Mouse (Mus musculus) gastrocnemius, postnatal 36 days (tissue): Measurements from ENCODE around the gene Hecw2. TPM values are rescaled to one million over a fixed set of nuclear protein-coding genes. Genes with fewer than 3 reads are reported as not detected.

Source experiments
- DNase-seq, 2 experiments: peaks; one replicate each; pipeline ENCODE4 v3.0.0; 2022
- intact Hi-C: fragments of 180-260 bp; cut with DNase I; formaldehyde crosslinking; loops from one replicate; pipeline ENCODE4 v1.15.1; 2025
- total RNA-seq, 2 experiments: library from RNA; stranded (reverse); gene quantifications; 2 replicates each; pipeline ENCODE4 v1.2.3; 2021

Gene Hecw2
- total RNA-seq, 2 experiments from 2014 or later = 3.1 to 5.2 TPM

GRCm38 (mm10) chr1:53797074-53797473, 397.9 kb downstream of the Hecw2 start:
- intact Hi-C loops = no loop called here
- no peak for DNase-seq

DNA sequence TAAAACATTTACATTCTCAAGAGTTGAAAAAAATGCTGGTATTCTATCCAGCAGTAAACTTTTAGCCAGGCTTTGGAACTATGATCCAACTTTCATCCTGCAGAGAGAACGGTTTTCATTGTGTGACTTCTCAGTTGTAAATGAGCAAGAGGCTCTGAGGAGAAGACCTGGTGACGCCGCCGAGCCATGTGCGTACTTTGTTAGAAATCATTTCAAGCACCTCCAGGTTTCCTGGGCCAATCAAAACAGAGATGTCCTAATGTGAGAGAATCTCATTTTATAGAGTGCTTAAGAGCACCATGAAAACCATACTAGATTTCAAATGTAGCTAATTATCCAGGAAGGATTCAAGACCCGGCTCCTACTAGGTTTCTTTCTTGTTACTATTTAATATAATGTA, 398.7 kb downstream of the Hecw2 start:
- intact Hi-C loops = no loop called here
- DNase-seq = no peak

DNA sequence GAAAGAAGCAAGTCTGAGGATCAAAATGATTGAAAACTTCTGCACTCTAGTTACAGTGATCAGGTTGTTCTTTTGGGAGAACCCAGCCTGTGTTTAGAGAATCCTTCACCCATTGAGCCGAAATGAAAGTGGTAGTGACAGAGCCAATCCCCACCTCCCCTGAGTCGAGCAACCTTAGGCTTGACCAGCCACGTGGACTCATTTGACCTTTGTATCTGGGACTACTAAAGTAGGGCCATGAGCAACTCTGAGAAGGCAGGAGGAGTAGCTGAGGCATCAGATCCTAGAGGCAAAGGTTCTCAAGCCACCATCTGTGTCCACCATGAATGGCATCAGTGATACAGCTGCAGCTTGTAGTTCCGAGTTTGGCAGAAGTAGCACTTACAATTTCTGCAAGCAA, 399.4 kb downstream of the Hecw2 start:
- intact Hi-C loops = no loop called here
- no peak for DNase-seq

- DNase-seq = no peak
- intact Hi-C loops = no loop called here
These were observed 399.9 kb downstream of the Hecw2 start for GRCm38 (mm10) chr1:53795081-53795480.

DNA sequence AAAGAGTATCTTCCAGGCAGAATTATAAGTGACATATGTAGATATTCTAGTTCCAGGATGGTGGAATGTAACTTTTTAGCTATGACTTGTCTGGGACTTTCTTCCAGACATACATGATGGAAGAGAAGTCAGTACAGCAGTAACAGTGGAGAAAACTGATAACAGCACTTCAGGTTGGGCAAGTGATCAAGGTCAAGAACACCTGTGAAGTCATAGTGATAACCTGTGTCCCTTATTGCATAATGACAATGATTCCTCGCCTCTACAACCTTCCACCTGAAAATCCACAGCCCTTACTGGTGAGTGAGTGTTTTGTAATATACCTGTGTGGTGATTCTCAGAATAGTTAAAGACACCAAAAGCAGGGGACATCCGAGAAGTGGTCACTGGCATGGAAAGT, 400.7 kb downstream of the Hecw2 start:
- intact Hi-C loops = no loop called here
- DNase-seq = no peak

DNA sequence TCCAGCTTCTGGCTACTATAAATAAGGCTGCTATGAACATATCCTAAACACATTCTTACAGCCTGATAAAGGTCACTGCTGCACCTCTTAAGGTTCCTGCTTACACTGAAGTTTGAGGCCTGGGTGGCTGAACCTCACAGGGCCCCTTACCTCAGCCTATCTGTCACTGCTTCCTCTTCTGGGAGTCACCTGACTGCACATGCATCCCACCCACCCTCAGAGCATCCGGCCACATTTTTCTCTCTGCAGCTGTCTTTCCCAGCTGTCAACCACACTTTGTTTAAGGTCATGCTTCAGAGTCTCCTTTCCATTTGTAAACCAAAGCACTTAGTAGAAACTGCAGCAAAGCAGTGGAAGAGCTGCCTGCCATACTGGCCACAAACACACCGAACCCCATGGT, 403.6 kb downstream of the Hecw2 start:
- DNase-seq = no peak
- intact Hi-C loops = no loop called here

GRCm38 (mm10) chr1:53784721-53785418, 410.1 kb downstream of the Hecw2 start, which contains the start of gene Stk17b:
TSS of gene Stk17b (minus strand) at chr1:53785224.
- intact Hi-C loops = no loop called here
- DNase-seq = peak; percentile 87 to 92

- intact Hi-C loops = no loop called here
- DNase-seq = peak in 1 of 2 experiments; percentile 6
These were observed 410.7 kb downstream of the Hecw2 start for GRCm38 (mm10) chr1:53784291-53784720.

GRCm38 (mm10) chr1:53782956-53783355, 412.0 kb downstream of the Hecw2 start:
- no peak for DNase-seq
- intact Hi-C loops = no loop called here

GRCm38 (mm10) chr1:53782079-53782478, 412.9 kb downstream of the Hecw2 start:
- intact Hi-C loops = no loop called here
- DNase-seq = no peak

- no peak for DNase-seq
- intact Hi-C loops = no loop called here
These were observed 413.7 kb downstream of the Hecw2 start for GRCm38 (mm10) chr1:53781311-53781710.

- DNase-seq = no peak
- intact Hi-C loops = no loop called here
These were observed 418.6 kb downstream of the Hecw2 start for GRCm38 (mm10) chr1:53776176-53776905.

DNA sequence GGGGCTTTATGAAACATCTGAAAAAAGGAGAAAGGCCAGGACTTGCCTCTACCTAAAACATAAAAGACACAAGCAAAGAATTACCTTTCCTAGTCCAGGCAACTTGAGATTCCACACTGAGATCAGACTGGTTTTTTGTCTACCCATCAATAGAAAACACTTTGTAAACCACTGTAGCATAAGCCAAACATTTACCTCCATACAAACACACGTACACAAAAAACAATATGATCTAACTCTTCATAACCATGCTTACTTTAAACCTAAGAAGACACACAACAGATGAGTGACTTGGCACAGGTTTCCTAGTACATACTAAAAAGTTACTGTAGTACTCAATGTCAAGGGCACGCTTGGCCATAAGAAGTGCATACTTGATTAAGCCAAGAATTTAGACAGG, 419.4 kb downstream of the Hecw2 start:
- intact Hi-C loops = no loop called here
- DNase-seq = no peak

- DNase-seq = no peak
- intact Hi-C loops = no loop called here
These were observed 419.9 kb downstream of the Hecw2 start for GRCm38 (mm10) chr1:53775036-53775435.

- DNase-seq = no peak
- intact Hi-C loops = no loop called here
These were observed 420.4 kb downstream of the Hecw2 start for GRCm38 (mm10) chr1:53774571-53774970.

DNA sequence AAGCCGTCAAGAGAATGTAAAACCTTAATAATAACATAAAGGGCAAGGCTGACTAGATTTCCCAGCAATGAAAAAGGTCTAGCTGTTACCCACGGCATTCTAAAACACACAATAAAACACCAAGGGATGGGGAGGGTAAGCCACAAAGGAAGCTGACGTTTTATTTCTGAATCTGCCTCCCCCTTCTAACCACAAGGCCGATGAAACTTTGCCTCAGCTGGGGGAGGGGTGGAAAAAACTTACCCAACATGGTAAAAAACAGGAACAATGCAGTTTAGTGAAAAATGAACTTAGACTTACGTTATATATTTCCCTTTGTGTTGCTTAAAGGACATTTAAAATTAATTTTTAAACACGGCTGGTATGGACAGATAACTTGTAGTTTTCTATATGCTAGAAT, 421.0 kb downstream of the Hecw2 start:
- no peak for DNase-seq
- intact Hi-C loops = no loop called here

DNA sequence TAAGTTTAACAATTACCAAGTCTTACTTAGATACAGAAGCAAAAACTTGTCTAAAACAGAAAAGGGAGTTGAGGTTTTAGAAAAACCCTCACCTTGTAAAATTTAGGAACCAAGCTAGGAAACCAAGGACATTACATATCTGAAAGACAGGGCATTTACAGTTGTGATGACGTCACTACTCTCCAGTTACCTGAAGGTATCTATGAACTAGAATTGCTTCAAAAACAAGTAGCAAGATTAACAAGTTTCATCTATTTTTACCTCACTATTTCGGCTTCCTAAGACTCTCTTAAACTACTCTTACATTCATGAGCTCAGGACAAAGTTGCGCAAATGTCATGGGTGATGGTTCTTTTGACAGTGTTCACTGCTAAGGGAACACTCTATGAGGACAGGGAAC, 422.0 kb downstream of the Hecw2 start:
- no peak for DNase-seq
- intact Hi-C loops = no loop called here

DNA sequence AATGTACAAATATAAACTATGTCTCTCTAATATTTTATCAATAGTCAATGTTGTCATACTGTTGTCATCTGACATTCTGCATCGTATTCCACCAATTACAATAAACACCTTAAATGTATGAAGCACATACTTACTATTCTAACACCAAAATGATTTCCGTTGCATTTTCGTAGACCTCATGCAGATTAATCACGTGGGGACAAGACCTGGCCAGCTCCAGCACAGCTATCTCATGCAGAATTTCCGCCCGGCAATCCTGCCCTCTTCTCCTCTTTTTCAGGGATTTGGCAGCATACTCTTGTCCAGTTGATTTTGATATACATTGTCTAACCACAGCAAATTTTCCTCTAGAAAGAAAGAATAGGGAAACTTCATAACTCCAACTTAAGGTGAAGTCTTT, 423.5 kb downstream of the Hecw2 start:
- DNase-seq = no peak
- intact Hi-C loops = no loop called here

GRCm38 (mm10) chr1:53766112-53766511, 428.9 kb downstream of the Hecw2 start:
- DNase-seq = no peak
- intact Hi-C loops = no loop called here

- intact Hi-C loops = no loop called here
- no peak for DNase-seq
These were observed 437.7 kb downstream of the Hecw2 start for GRCm38 (mm10) chr1:53757316-53757715.
